Mouse (Mus musculus): ENCODE data around the gene C130074G19Rik.

The C130074G19Rik gene

GRCm38 (mm10) chr1:184872069-184872819 lies 10.8 kb downstream of the C130074G19Rik start:
- no peak for DNase-seq

GRCm38 (mm10) chr1:184871506-184871905 lies 11.5 kb downstream of the C130074G19Rik start:
- no peak for DNase-seq

GRCm38 (mm10) chr1:184870646-184871385 lies 12.2 kb downstream of the C130074G19Rik start:
- DNase-seq, result no peak

GRCm38 (mm10) chr1:184869939-184870565 lies 13.0 kb downstream of the C130074G19Rik start:
- no peak for DNase-seq

- no peak for DNase-seq
Measured at GRCm38 (mm10) chr1:184867640-184868120, 15.3 kb downstream of the C130074G19Rik start.

GRCm38 (mm10) chr1:184864381-184864801 lies 18.6 kb downstream of the C130074G19Rik start:
- no peak for DNase-seq

- DNase-seq, result no peak
Measured at GRCm38 (mm10) chr1:184862636-184863035, 20.4 kb downstream of the C130074G19Rik start.

GRCm38 (mm10) chr1:184861551-184861950 lies 21.5 kb downstream of the C130074G19Rik start:
- no peak for DNase-seq

- no peak for DNase-seq
Measured at GRCm38 (mm10) chr1:184860276-184860675, 22.7 kb downstream of the C130074G19Rik start.

- no peak for DNase-seq
Measured at GRCm38 (mm10) chr1:184858253-184858652, 24.8 kb downstream of the C130074G19Rik start.

GRCm38 (mm10) chr1:184857216-184857615 lies 25.8 kb downstream of the C130074G19Rik start:
- peak; percentile 72 for DNase-seq

- DNase-seq, result no peak
Measured at GRCm38 (mm10) chr1:184853922-184854321, 29.1 kb downstream of the C130074G19Rik start.

- DNase-seq, result peak; percentile 60
Measured at GRCm38 (mm10) chr1:184853339-184853738, 29.7 kb downstream of the C130074G19Rik start.

GRCm38 (mm10) chr1:184851741-184852618 lies 31.0 kb downstream of the C130074G19Rik start:
- DNase-seq, result peak; percentile 88

- DNase-seq, result no peak
Measured at GRCm38 (mm10) chr1:184851166-184851565, 31.9 kb downstream of the C130074G19Rik start.

- DNase-seq, result no peak
Measured at GRCm38 (mm10) chr1:184846973-184847372, 36.0 kb downstream of the C130074G19Rik start.

- no peak for DNase-seq
Measured at GRCm38 (mm10) chr1:184846092-184846750, 36.8 kb downstream of the C130074G19Rik start, which contains the start of gene Marc2. TSS of gene Marc2 (minus strand) at chr1:184846451.

- DNase-seq, result peak; percentile 90
Measured at GRCm38 (mm10) chr1:184845111-184846071, 37.6 kb downstream of the C130074G19Rik start.

GRCm38 (mm10) chr1:184844326-184845066 lies 38.5 kb downstream of the C130074G19Rik start:
- no peak for DNase-seq

- DNase-seq, result no peak
Measured at GRCm38 (mm10) chr1:184837649-184838048, 45.4 kb downstream of the C130074G19Rik start.
